Mouse (Mus musculus) cortical plate, adult 2 months (tissue): ENCODE results near the gene Ksr1. TPM values are rescaled to one million over a fixed set of nuclear protein-coding genes. Genes with fewer than 3 reads are reported as not detected.

ENCODE experiments used
- H3K27ac ChIP-seq: fragments of 200-500 bp; 2 replicates; pipeline ENCODE4 v1.5.1; 2012; ENCODE audit warnings: low read length, control low read depth, inconsistent platforms; ENCODE audit not compliant: insufficient read depth
- H3K4me1 ChIP-seq: fragments of 200-500 bp; 2 replicates; pipeline ENCODE4 v1.6.1; 2011; ENCODE audit warnings: low read length; ENCODE audit not compliant: control insufficient read depth, insufficient read depth
- H3K4me3 ChIP-seq: fragments of 200-500 bp; 2 replicates; pipeline ENCODE4 v1.5.1; 2011; ENCODE audit warnings: mild to moderate bottlenecking, low read length, control low read depth; ENCODE audit not compliant: insufficient read depth
- CTCF ChIP-seq: fragments of 200-500 bp; IDR thresholded peaks from 2 replicates; pipeline ENCODE4 v1.5.1; 2011; ENCODE audit warnings: mild to moderate bottlenecking, control low read depth, low read length; ENCODE audit not compliant: insufficient read depth; ENCODE audit errors: extremely low read depth
- POLR2A ChIP-seq: fragments of 200-500 bp; IDR thresholded peaks from 2 replicates; pipeline ENCODE4 v1.6.1; 2011; ENCODE audit warnings: mild to moderate bottlenecking, low read length, control low read depth; ENCODE audit not compliant: insufficient read depth; ENCODE audit errors: extremely low read depth
- polyA plus RNA-seq: library from polyadenylated mRNA; depleted of rRNA; stranded (reverse); fragments of >200 nt; gene quantifications from 2 replicates; pipeline ENCODE4 v1.2.3, GENCODE M21; 2012

The Ksr1 gene
- polyA plus RNA-seq, 1 experiment = 32.8 TPM

DNA sequence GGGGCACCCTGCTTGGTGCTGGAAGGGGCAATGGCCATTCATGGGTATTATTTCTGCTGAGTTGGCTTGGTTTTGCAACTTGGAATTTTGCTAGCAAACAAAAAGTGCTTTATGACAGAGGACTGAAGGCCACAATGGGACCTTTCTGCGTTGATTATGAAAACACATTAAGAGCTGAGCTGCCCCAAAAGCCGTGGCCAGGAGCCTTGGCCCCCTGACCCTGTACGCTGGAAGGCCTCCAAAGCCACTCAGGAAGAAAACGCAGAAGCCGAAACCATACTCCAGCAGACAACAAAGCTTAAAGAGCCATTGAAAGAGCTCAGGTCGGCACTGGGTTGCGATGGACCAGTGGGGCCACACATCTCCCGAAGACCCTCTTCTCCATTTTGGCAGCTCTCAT is 47.2 kb downstream of the Ksr1 start:
- TF ChIP-seq CTCF = no peak
- TF ChIP-seq POLR2A = no peak
- H3K27ac ChIP-seq = no peak overlapping the region
- no peak overlapping the region for H3K4me3 ChIP-seq
- peaks cover 8% of the 10 kb centered on the region for H3K4me1 ChIP-seq

DNA sequence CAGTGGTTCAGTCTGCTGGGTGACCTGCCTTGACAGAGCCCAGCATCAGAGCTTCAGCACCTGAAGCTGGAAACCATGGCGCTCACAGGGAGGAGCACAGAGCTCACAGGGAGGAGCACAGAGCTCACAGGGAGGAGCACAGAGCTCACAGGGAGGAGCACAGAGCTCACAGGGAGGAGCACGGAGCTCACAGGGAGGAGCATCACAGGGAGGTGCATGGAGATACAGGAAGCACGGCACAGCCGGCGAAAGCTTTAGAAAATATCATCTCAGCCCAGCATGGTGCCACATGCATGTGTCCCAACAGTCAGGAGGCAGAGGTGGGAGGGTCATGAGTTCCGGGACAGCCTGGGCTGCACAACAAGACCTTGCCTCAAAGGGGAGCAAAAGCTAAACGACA is 48.5 kb downstream of the Ksr1 start:
- Histone ChIP-seq H3K27ac (no peak overlapping the region), H3K4me1 (peaks cover 9% of the 10 kb centered on the region), H3K4me3 (no peak overlapping the region)
- TF ChIP-seq CTCF (no peak), POLR2A (no peak)

GRCm38 (mm10) chr11:79096673-79097072 is 49.5 kb downstream of the Ksr1 start:
- Histone ChIP-seq H3K4me3 (no peak overlapping the region), H3K27ac (0 out of 2 replicates have a peak overlapping the region, but pooled peaks have one; percentile 69), H3K4me1 (peaks cover 9% of the 10 kb centered on the region)
- TF ChIP-seq CTCF (no peak), POLR2A (no peak)

DNA sequence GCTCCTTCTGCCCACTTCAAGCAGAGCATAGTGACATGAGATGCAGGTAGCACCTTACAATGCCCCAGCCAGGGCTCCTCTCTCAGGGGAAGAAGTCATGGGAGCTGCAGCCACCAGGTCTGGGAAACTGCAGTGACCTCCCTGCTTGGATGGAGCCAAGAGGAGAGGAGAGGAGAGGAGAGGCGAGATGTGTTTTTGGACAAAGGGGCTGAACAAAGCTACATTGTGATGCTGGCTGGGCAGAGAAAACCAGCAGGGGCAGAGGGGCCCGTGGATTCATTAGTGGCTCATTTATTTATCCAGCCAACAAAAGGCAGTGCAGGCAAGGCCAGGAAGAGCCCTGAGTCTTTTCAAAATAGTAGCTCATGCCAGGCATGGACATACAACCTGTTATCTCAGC is 50.5 kb downstream of the Ksr1 start:
- Histone ChIP-seq H3K27ac (peak overlapping the region; percentile 69), H3K4me3 (no peak overlapping the region), H3K4me1 (peaks cover 9% of the 10 kb centered on the region)
- TF ChIP-seq CTCF = no peak
- no peak for TF ChIP-seq POLR2A

GRCm38 (mm10) chr11:79094727-79095126 is 51.5 kb downstream of the Ksr1 start:
- H3K27ac ChIP-seq = peak overlapping the region; percentile 69
- no peak for TF ChIP-seq CTCF
- no peak for TF ChIP-seq POLR2A
- peaks cover 9% of the 10 kb centered on the region for H3K4me1 ChIP-seq
- H3K4me3 ChIP-seq = no peak overlapping the region

DNA sequence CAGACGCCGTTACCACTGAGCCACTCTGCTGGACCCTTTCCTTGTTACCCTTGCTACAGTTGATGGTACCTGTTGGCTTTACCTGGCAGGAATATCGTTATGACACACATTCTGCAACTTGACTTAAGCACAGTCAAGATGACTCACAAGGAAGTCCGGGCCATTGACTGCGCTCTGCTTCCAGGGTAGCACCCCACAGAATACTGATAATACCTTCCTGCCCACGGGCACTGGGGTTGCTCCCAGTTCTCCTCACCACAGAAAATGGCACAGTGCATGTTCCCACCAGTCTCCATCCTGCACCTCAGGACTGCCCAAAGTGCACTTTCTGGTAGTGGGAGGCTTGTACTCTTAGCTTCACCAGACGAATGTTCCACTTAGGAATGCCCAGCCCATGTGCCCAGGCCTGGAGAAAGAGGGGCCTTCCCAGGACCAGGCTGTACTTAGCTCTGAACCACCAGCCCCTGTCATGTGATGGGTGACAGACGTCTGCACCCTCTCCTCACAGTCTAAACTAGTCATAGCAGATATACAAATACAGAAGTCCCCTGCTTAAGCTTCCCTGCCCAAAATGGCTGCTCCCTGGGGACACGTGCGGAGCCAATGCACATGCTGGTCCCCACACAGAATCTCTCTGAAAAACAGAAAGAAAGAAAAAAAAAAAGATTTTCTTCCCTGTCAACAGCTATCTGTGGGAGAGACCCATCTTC is 52.1 kb downstream of the Ksr1 start:
- TF ChIP-seq CTCF (no peak), POLR2A (no peak)
- H3K4me3 ChIP-seq = no peak overlapping the region
- peaks cover 8% of the 10 kb centered on the region for H3K4me1 ChIP-seq
- 0 out of 2 replicates have a peak overlapping the region, but pooled peaks have one; percentile 18 for H3K27ac ChIP-seq

DNA sequence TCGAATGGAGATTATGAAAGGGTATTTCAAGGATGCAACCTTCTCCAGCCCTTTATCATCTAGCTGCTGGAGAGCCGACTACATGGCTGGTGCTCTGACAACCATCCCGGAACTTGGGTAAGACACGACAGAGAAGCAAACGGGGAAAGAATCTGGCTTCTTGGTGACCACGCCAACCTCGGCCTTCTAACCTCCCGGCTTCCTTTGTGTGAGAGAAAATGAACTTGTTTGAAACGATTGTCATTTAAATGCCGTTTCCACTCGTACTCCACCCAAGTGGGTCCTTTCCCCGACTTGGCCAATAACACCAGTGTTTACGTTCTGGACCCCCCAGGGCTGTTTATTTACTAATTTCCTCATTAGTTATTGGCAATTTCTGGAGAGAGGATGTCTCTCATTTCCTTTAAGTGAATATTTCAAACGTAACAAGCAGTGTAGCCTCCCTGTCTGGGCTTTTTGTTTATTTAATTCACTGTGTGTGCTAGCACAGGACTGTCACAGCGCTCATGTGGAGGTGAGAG is 52.8 kb downstream of the Ksr1 start:
- Histone ChIP-seq H3K4me3 (no peak overlapping the region), H3K4me1 (peaks cover 10% of the 10 kb centered on the region), H3K27ac (no peak overlapping the region)
- no peak for TF ChIP-seq POLR2A
- no peak for TF ChIP-seq CTCF

- Histone ChIP-seq H3K4me1 (peaks cover 10% of the 10 kb centered on the region), H3K27ac (no peak overlapping the region), H3K4me3 (no peak overlapping the region)
- TF ChIP-seq CTCF = no peak
- no peak for TF ChIP-seq POLR2A
These were observed 53.4 kb downstream of the Ksr1 start for GRCm38 (mm10) chr11:79092802-79093201.

- Histone ChIP-seq H3K4me1 (peaks cover 10% of the 10 kb centered on the region), H3K4me3 (no peak overlapping the region), H3K27ac (no peak overlapping the region)
- TF ChIP-seq CTCF = no peak
These were observed 54.0 kb downstream of the Ksr1 start for GRCm38 (mm10) chr11:79092245-79092644.

DNA sequence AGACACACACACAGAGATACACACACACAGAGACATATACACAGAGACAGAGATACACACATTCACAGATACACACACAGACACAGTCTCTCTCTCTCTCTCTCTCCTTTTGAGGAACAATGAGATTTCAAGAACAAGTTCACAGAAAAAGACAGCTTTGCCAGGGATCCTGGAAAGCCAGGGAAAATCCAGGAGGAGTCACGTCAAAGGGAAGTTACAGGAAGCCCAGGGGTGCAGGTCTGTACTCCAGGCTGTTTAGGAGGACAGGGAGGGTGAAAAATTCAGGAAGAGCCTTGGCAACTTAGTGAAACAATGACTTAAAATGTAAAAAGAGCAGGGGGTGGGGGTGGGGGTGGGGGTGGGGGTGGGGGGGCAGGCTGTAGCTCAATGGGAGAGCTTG is 56.5 kb downstream of the Ksr1 start:
- H3K4me1 ChIP-seq = peaks cover 5% of the 10 kb centered on the region
- H3K27ac ChIP-seq = no peak overlapping the region
- TF ChIP-seq CTCF (no peak), POLR2A (no peak)

More for the DNA sequence above, 56.5 kb downstream of the Ksr1 start:
- H3K4me3 ChIP-seq = no peak overlapping the region
